Mouse (Mus musculus): ENCODE results near the gene Nek10. TPM values are rescaled to one million over a fixed set of nuclear protein-coding genes. Genes with fewer than 3 reads are reported as not detected.

The Nek10 gene
- total RNA-seq, 2 experiments from 2014 or later: 4.4 to 4.8 TPM

GRCm38 (mm10) chr14:14870059-14870458 lies 66.8 kb downstream of the Nek10 start:
- peak in 1 of 2 experiments; percentile 57 for DNase-seq (ENCODE audit: low spot score in 2 of 2)

DNA sequence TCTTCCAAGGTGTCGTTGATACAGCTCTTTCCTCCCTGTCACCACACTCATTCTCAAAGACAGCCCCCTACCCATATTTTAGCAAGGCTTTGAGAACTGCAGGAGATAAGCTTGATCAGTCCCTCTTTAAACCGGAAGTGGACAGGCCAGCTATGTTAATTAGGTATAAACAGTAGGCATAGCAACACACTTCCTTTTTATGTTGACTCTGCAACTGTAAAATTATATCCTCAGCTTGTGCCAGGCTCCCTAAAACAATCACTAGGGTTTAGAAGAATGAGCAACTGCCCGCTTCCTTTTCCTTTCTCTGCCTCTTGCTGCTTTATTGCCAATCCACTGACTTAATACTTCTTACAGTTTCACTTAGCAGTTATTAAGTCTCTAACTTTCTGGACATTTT lies 67.2 kb downstream of the Nek10 start:
- DNase-seq (ENCODE audit: low spot score in 2 of 2): no peak

DNA sequence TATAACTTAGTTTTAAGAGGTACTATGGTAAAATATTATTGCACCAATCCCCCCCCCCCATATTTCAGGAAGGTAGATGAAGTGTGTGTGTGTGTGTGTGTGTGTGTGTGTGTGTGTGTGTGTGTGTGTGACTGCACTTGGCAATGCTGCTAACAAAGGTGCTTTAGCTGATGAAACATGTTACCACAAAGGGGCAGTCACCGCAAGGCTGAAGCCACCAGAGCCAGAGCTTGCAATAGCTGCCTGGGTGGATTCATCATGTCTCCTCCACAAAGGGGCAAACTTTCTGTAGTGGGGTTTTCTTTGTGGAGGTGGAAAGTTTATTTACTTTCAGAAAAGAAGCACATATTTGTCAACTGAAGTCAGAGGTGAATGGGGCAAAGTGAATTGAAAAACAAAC lies 67.9 kb downstream of the Nek10 start:
- DNase-seq (ENCODE audit: low spot score in 2 of 2): no peak

GRCm38 (mm10) chr14:14871700-14872099 lies 68.5 kb downstream of the Nek10 start:
- peak in 1 of 2 experiments; percentile 75 for DNase-seq (ENCODE audit: low spot score in 2 of 2)

- no peak for DNase-seq (ENCODE audit: low spot score in 2 of 2)
Observed at GRCm38 (mm10) chr14:14893932-14894652, 90.9 kb downstream of the Nek10 start.

DNA sequence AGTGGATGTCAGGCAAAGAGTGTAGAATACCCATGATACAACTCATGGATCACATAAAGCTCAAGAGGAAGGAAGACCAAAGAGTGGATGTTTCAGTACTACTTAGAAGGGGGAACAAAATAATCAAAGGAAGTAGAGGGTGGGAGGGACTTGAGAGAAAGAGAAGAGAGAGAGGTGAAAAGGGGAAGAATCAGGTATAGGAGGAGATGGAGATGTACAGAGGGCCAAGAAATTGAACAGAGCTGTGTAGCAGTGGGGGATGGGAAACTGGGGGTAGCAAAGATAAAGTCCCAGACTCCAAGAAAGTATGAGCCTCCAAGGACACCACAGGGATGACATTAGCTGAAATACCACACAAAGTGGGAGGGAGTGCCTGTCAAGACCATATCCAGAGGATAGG lies 91.6 kb downstream of the Nek10 start:
- DNase-seq (ENCODE audit: low spot score in 2 of 2): no peak

DNA sequence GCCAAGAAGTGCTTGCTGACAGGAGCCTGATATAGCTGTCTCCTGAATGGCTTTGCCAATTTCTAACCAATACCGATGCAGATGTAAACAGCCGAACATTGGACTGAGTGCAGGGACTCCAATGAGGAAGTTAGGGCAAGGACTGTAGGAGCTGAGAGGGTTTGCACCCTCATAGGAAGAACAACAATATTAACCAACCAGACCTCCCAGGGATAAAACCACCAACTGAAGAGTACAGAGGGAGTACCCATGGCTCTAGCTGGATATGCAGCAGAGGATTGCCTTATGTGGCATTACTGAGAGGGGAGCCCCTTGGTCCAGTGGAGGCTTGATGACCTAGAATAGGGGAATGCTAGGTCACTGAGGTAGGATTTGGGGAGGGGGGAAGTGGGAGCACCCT lies 92.1 kb downstream of the Nek10 start:
- DNase-seq (ENCODE audit: low spot score in 2 of 2): no peak

- no peak for DNase-seq (ENCODE audit: low spot score in 2 of 2)
Observed at GRCm38 (mm10) chr14:14896399-14897136, 93.4 kb downstream of the Nek10 start.

DNA sequence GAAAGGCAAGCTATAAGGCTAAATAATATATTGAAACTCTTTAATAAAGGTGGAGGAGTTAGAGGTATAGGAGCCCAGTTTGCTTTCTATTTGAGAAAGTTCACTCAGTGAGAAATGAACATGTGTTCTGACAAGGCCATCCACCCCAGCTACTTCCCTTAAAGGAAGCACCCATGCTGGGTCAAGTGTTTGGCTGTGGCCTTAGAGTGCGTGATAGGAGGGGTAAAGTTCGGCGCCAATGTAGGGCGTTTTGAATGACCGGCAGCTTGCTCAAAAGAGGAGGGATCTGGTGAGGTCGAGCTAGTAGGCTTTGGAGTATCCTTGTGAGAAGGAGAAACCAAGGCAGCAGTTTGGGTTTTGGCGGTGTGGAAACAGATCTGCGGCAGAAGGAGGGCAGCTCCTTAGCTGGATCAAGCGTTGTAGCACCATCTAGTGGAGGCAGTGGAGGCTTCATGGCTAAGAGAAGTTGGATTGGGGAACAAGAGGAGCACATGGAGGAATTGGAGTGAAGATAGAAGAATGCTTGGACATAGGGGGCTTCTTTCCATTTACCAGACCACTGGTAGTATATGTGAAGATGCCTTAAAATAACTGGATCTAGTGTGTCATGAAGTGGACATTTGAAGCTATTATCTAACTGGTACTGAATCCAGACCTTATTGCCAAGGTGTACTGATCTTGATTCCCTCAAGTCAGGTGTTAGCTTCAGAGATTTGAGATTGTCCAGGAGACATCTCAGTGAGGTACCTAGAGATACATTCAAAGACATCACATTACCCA lies 101.7 kb downstream of the Nek10 start:
- peak; percentile 53 to 88 for DNase-seq (ENCODE audit: low spot score in 2 of 2)

DNA sequence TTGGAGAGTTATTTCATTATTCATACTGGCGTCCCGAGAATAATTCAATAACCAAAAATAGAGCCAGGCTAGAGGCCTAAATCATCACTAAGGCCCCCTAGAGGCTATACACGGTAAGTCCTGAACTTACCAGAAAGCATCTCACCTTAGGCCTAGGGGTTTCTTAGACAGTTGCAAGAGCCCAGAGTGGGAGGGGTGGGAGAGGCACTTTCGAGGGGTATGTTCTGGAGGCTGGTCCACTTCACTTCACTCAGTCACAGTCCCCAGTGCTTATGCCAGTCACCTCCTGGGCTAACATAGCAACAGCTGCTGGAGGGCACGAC lies 102.3 kb downstream of the Nek10 start:
- DNase-seq (ENCODE audit: low spot score in 2 of 2): no peak

- no peak for DNase-seq (ENCODE audit: low spot score in 2 of 2)
Observed at GRCm38 (mm10) chr14:14925615-14926014, 122.4 kb downstream of the Nek10 start.

DNA sequence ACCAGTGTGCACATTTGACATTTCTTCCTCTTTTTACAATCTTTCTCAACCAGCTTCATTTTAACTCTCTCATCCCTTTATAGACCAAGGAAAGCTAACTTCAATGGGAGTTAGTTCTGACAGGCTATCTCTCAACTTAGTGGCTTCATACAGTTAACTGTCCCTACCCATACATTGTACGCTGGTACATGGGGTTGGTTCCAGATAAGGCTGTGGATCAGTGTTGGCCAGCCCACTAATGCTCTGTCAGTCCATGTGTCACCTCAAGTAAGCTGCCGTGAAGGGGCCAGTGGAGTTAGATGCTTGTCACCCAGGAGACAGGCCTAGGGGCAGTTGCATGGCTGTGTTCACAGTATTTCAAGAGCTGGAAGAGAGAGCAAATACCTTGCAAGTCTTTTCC lies 124.3 kb downstream of the Nek10 start:
- DNase-seq (ENCODE audit: low spot score in 2 of 2): no peak

DNA sequence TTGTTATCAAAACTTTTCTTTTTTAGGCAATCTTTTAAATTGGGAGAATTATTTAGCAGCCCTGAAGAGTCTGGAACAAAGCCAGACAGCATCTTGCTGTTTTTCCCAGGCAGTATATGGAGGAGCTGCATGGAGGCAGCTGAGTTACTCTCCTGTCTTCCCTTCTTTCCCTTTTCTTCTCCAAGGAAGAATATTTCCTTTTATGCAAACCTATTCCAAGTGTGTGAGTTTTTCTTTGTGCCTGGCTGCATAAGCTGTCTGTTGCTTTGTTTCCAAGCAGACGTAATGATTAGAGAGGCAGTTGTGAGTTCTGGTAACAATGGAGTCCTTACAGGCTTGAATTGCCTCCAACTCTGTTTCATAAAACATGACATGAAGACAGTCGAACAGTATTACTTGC lies 131.8 kb downstream of the Nek10 start:
- DNase-seq (ENCODE audit: low spot score in 2 of 2): peak in 1 of 2 experiments; percentile 11

DNA sequence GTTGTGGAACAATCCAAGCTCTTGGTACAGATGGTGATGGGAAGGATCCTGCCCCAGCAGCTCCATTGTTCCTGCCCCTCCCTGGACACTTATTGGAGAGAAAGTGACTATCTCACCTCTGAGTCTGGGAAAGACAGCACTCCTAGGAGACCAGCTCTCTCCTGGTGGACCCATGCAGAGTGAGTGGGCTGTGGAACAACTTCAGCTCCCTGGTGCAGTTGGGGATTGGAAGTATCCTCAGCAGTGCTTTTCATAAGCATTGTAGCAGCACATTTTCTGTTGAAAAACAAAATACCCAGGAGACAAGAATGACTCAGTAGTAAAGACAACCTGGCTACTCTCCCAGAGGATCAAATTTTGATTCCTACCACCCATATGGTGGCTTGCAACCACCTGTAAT lies 142.7 kb downstream of the Nek10 start:
- DNase-seq (ENCODE audit: low spot score in 2 of 2): peak in 1 of 2 experiments; percentile 30

DNA sequence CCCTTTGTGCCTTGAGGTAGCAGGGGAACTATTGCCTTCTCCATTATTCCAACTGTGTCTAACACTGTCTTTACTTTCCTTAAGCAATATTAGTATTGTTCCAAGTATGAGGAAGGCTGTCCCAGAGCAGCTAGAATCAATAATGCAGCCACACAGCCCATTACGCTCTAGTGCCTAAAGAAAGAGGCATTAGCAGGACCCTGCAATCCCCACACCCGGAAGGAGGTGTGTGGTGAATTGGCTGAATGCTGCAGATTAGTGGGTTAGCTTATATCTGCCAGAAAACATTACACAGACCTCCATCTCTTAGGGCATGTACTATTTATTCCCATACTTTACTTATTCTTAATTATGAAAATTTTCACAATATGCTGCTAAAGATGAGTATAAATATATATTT lies 145.8 kb downstream of the Nek10 start:
- no peak for DNase-seq (ENCODE audit: low spot score in 2 of 2)

GRCm38 (mm10) chr14:14951808-14952207 lies 148.6 kb downstream of the Nek10 start:
- DNase-seq (ENCODE audit: low spot score in 2 of 2): peak in 1 of 2 experiments; percentile 45

- DNase-seq (ENCODE audit: low spot score in 2 of 2): no peak
Observed at GRCm38 (mm10) chr14:14959780-14960440, 156.7 kb downstream of the Nek10 start.

GRCm38 (mm10) chr14:14960441-14960988 lies 157.3 kb downstream of the Nek10 start:
- no peak for DNase-seq (ENCODE audit: low spot score in 2 of 2)

GRCm38 (mm10) chr14:14970633-14971032 lies 167.4 kb downstream of the Nek10 start:
- no peak for DNase-seq (ENCODE audit: low spot score in 2 of 2)

- DNase-seq (ENCODE audit: low spot score in 2 of 2): no peak
Observed at GRCm38 (mm10) chr14:14971056-14971455, 167.8 kb downstream of the Nek10 start.

GRCm38 (mm10) chr14:14974156-14974555 lies 170.9 kb downstream of the Nek10 start:
- no peak for DNase-seq (ENCODE audit: low spot score in 2 of 2)

Data from layer of hippocampus, adult 18-20 months (tissue).